ENCODE assay signal across 8 mouse cellular contexts in the genomic region with DNA sequence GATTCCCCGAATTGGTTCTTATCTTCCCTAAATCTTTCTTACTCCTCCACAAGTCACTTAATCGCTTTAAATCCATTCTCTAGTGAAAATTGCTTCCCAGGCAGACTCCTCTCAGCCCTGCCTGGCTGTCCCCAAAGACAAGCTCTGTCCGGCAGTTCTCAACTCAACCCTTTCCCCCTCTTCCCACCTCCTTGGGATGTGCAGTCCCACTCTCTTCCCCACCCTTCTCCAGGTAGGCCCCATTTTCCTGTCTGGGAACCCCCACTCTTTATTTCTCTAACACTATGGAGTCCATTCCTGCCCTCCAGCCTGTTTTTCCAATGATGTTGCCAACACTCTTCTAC. TPM values are rescaled to one million over a fixed set of nuclear protein-coding genes. Genes with fewer than 3 reads are reported as not detected.
A peak's percentile ranks its signal among the peaks of the same experiment; 100 is the strongest.
DNase-seq lines count a peak whose midpoint lies in the region; ATAC-seq and TF ChIP-seq lines count a peak whose summit lies in the region.

No protein-coding gene starts in this region.

- no peak for TF ChIP-seq POLR2A in cerebellum, adult 2 months (IDR thresholded peaks at IDR 0.05; ENCODE audit: borderline replicate concordance, insufficient read depth, low read length)
- TF ChIP-seq POLR2A in testis, adult 2 months (IDR thresholded peaks at IDR 0.05; ENCODE audit: control insufficient read depth, low read depth, low read length): no peak

- peak overlapping the region; percentile 85 for H3K9ac ChIP-seq in liver, embryonic 13.5 days

- ATAC-seq in cerebellum, adult (ENCODE audit: insufficient number of reproducible peaks, low FRiP score, low TSS enrichment): no peak
- ATAC-seq in liver, embryonic 13.5 days (ENCODE audit: low read depth): no peak

- WGBS in cerebellum, adult 2 months: under 1% methylated on average over 3 of the region's 3 CpGs
- WGBS in liver, embryonic 13.5 days (ENCODE audit: insufficient replicate concordance): 21% methylated on average over 3 of the region's 3 CpGs

- no peaks in the 10 kb centered on the region for H3K9me3 ChIP-seq in liver, embryonic 13.5 days (replicated peaks)

- peak in 1 of 2 experiments; percentile 37 for DNase-seq in cerebellum, adult 2 months
- no peak for DNase-seq in testis, postnatal 14 days (ENCODE audit: low spot score)
- DNase-seq in liver, embryonic 13.5 days: no peak
- no peak for DNase-seq in adrenal gland, adult 8-10 months
- no peak for DNase-seq in cerebellum, postnatal 10 days
- DNase-seq in adrenal gland, postnatal 14 days: no peak

- H3K4me1 ChIP-seq in cerebellum, adult 2 months (ENCODE audit: control insufficient read depth, insufficient read depth, low read length): peaks cover 11% of the 10 kb centered on the region
- H3K4me1 ChIP-seq in testis, adult 2 months (ENCODE audit: control insufficient read depth, insufficient read depth, low read length): peaks cover 15% of the 10 kb centered on the region
- peaks cover 52% of the 10 kb centered on the region for H3K4me1 ChIP-seq in liver, embryonic 13.5 days (replicated peaks)

- H3K27me3 ChIP-seq in cerebellum, adult 2 months (ENCODE audit: control insufficient read depth, insufficient read depth, low read length): no peaks in the 10 kb centered on the region
- H3K27me3 ChIP-seq in testis, adult 2 months (ENCODE audit: control insufficient read depth, insufficient read depth, low read length): no peaks in the 10 kb centered on the region
- H3K27me3 ChIP-seq in liver, embryonic 13.5 days: no peaks in the 10 kb centered on the region

- H3K36me3 ChIP-seq in testis, adult 2 months (ENCODE audit: control insufficient read depth, insufficient read depth, low read length): no peaks in the 10 kb centered on the region
- H3K36me3 ChIP-seq in liver, embryonic 13.5 days: no peaks in the 10 kb centered on the region

- H3K27ac ChIP-seq in cerebellum, adult 2 months (ENCODE audit: insufficient read depth, low read length): no peak overlapping the region
- peak overlapping the region; percentile 92 for H3K27ac ChIP-seq in testis, adult 2 months (ENCODE audit: control insufficient read depth, insufficient read depth, low read depth, low read length)
- H3K27ac ChIP-seq in liver, embryonic 13.5 days: no peak overlapping the region

- peak overlapping the region; percentile 83 for H3K4me3 ChIP-seq in cerebellum, adult 2 months (replicated peaks; ENCODE audit: insufficient read depth, low read depth, low read length)
- H3K4me3 ChIP-seq in testis, adult 2 months (ENCODE audit: control insufficient read depth, low read depth, low read length): peak overlapping the region; percentile 96
- H3K4me3 ChIP-seq in liver, embryonic 13.5 days (replicated peaks): peak overlapping the region; percentile 72

- no peak for TF ChIP-seq CTCF in cerebellum, adult 2 months (IDR thresholded peaks at IDR 0.05; ENCODE audit: borderline replicate concordance, insufficient read depth, low read depth, low read length)
- TF ChIP-seq CTCF in testis, adult 2 months (IDR thresholded peaks at IDR 0.05; ENCODE audit: control insufficient read depth, insufficient read depth, insufficient replicate concordance, low read depth, low read length): no peak

- H3K4me2 ChIP-seq in liver, embryonic 13.5 days: peak overlapping the region; percentile 83

RNA-seq across cellular contexts. Expression of gene Oaz2, which starts 9.3 kb away (rescaled TPM):
- 218 and 230 TPM in 2 replicates for polyA plus RNA-seq in cerebellum, adult 2 months (2012; rRNA removed)
- polyA plus RNA-seq in testis, adult 2 months (2012; rRNA removed): 147 and 148 TPM in 2 replicates
- 49.6 and 54.3 TPM in 2 replicates for polyA plus RNA-seq in liver, embryonic 13.5 days (2015; fragmentation: Nextera tagmentation; extraction: Ambion mirVana)
- total RNA-seq in adrenal gland, adult 8-10 months (2022): 100 to 1,000 TPM; 138 to 203 (median 175) TPM
- total RNA-seq in adrenal gland, postnatal 14 days (2021): 133 and 148 TPM in 2 replicates

RNA-seq across cellular contexts. Expression of gene Rbpms2, which starts 47.6 kb away (rescaled TPM):
- polyA plus RNA-seq in cerebellum, adult 2 months (2012; rRNA removed): 8.8 and 10.7 TPM in 2 replicates
- polyA plus RNA-seq in testis, adult 2 months (2012; rRNA removed): 11.5 and 14.1 TPM in 2 replicates
- 12.6 and 15.4 TPM in 2 replicates for polyA plus RNA-seq in liver, embryonic 13.5 days (2015; fragmentation: Nextera tagmentation; extraction: Ambion mirVana)
- total RNA-seq in adrenal gland, adult 8-10 months (2022): 100 to 1,000 TPM in 1 of 4 experiments, 10 to 100 TPM in 3; 50.0 to 107 (median 75.9) TPM
- 61.0 and 61.5 TPM in 2 replicates for total RNA-seq in adrenal gland, postnatal 14 days (2021)
